Mouse (Mus musculus) gastrocnemius, postnatal 4 days (tissue): ENCODE data around the gene Tars2. TPM values are rescaled to one million over a fixed set of nuclear protein-coding genes. Genes with fewer than 3 reads are reported as not detected.
"Not testable (repeated sequence)": the region's sequence is repeated elsewhere in the genome, so short reads cannot be mapped to it uniquely, and the experiment has no call there.

Experiments used
- DNase-seq, 2 experiments: peaks; one replicate each; pipeline ENCODE4 v3.0.0; 2021 to 2022; ENCODE audit warnings: low spot score in 2 of 2, mixed read lengths in 2 of 2
- long read RNA-seq, 2 experiments: library from polyadenylated mRNA; stranded (forward); transcript quantifications; one replicate each; pipeline ENCODE4 v2.0.0; 2021
- total RNA-seq, 2 experiments: library from RNA; stranded (reverse); gene quantifications; 2 replicates each; pipeline ENCODE4 v1.2.3; 2021

The Tars2 gene
- 10 to 100 TPM; 22.4 to 23.9 TPM for total RNA-seq
- long read RNA-seq, experiment 1, transcript Tars2-201 (18 exons, 2,400 nt) = major isoform, 17 of 43 reads
- long read RNA-seq, experiment 1, transcript Tars2-204 (16 exons, 2,157 nt) = minor isoform, 5 of 43 reads
- long read RNA-seq, experiment 1, partial matches to known transcripts = 4 of 43 reads
- long read RNA-seq, experiment 1, other reads (novel, unspliced or antisense) = 17 of 43 reads
- long read RNA-seq, experiment 2, transcript Tars2-201 (18 exons, 2,400 nt) = major isoform, 19 of 42 reads
- long read RNA-seq, experiment 2, transcript Tars2-204 (16 exons, 2,157 nt) = minor isoform, 5 of 42 reads
- long read RNA-seq, experiment 2, partial matches to known transcripts = 7 of 42 reads
- long read RNA-seq, experiment 2, other reads (novel, unspliced or antisense) = 11 of 42 reads

DNA sequence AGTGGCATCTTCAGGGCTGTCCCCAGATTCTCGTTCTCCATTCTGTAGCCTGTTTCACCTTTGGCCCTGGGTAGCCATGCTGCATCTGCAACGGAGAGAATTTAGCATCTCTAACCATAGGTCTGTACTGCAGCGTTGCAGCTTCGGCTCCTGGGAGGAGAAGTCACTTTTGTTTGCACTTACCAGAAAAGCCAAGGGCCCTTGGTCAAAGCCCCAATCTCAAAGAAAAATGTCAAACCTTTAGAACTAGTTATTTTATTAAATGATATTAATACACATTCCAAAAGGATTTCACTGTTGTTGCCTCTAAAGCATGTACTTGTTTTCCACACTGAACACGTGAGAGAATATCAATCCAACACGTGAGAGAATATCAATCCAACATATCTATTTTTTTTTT, at the start of gene Tars2:
TSS of gene Tars2 (minus strand) at position 101 of the 400 bp plus-strand sequence.
- DNase-seq = no peak

DNA sequence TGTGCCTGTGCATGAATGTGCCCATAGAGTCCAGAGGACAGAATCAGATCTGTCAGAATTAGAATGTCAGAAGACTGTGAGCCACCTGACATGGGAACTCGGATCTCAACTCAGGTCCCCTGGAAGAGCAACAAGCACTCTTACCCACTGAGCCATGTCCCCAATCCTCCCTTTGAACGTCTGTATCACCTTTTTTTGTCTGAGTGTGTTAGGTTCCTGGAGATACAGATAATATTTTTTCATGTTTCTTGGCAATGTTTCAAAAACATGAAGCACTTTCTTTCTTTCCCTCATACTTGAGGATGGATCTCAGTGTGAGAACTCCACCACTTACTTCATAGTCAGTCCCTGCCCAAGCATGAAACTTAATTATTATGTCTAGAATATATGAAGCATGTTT, 48.4 kb upstream of the Tars2 start:
- DNase-seq = no peak

DNA sequence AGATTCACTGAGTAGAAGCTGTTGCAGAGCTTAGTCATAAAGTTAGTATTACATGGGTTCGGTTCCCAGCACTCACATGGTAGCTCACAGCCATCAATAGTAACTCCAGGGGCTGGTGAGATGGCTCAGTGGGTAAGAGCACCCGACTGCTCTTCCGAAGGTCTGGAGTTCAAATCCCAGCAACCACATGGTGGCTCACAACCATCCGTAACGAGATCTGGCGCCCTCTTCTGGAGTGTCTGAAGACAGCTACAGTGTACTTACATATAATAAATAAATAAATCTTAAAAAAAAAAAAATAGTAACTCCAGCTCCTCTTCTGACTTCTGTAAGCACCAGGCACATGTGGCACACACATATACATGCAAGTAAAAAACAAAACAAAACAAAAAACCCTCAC, 47.6 kb upstream of the Tars2 start:
- not testable (repeated sequence) for DNase-seq

DNA sequence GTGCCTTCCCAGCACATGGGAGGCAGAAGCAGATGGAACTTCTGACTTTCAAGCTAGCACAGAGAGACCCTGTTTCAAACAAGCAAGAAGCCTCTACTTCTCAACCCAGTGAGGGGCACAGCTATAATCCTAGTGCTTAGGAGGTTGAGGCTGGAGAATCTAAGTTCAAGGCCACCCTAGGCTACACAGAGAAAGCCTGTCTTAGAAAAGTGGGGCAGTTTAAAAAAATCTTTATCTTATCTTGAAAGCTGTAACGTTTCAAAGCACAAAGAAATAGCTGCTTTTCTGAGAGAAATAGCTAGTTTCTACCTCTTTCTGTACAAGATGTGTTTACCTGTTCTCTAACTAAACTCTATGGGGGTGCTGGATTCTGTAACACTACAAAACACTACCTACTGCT, 46.7 kb upstream of the Tars2 start:
- DNase-seq = no peak

DNA sequence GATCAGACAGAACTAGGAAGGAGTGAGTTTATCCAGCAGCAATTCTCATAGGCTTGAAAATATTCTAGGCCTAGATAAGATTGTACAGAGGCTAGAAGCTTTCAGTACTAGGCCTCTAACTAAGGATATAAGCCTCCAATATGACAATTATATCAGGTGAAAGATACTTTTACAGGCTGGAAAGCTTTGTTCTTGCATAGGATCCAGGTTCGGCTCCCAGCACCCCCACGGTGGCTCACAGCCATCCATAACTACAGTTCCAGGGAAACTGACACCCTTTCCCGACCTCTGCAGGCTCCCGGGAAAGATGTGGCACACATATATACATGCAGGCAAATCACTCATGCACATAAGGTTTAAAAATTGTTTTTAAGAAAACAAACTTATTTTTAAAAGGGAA, 43.8 kb upstream of the Tars2 start:
- no peak for DNase-seq

DNA sequence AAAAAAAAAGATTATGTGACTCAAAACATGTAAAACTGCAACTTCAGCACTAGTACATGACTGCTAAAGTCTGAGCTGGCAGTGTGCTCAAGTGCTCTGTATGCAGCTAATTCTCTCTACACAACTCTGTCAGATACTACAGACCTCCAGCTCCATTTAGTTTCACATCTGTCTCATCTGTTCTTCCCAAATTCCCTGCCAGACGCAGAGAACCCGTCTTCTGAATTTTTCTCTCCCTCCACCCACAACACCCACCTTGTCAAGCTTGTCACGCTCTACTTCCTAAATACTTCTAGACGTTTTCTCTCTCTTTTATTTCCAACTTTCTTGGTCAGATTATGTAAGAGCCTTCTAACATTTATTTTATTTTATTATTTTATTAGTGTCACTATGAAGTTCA, 38.8 kb upstream of the Tars2 start:
- DNase-seq = no peak

DNA sequence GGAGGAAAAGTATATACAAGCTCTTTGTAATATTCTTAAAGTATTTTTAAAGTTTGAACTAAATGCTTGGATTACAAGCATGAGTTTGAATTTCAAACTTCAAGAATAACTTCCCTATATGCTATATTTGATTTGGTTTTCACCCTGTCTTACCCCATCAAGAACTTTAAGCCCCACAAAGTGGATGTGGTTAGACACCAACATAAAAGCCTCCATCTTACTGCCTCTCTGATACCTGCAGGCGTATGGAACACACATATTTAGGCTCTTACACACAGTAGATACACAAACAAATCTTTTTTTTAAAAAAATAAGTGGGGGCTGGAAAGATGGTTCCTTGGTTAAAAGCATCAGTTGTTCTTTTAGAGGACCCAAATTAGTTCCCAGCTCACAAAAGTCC, 34.3 kb upstream of the Tars2 start:
- DNase-seq = no peak

DNA sequence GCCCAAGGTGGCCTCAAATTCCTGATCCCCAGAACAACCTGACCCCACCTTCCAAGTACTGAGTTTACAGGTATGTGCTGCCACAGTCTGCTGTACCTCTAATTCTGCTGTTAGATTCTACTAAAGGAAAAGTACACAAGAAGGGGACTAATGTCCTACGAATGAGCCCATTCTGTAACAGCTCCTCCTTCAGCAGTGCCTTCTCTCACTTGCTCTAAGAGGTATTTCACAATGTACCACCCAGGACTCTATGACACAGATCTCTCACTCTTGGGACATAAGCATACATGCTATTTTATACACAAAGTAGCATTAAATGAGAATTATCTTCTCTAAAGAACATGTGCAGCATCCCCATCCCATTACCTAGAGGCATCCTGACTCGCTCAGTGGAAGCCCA, 33.7 kb upstream of the Tars2 start:
- DNase-seq = no peak

DNA sequence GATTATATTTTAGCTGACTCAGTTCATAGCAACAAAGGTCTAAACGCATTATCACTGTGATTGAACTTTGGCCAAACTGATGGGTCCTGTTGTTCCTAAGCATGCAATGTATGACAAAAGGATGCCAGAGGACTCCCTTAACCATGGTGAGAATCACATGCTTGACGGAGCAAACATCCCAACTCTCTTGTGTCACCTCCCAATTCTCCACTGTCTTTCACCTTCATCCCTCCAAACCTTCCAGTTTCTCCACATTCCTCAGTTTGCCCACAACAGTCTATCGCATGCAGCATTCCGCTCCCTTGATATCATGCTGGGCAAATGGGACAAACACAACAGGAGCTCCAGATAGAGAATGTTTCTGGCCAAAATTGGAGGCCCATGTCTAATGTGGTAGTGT, 25.5 kb upstream of the Tars2 start:
- no peak for DNase-seq

DNA sequence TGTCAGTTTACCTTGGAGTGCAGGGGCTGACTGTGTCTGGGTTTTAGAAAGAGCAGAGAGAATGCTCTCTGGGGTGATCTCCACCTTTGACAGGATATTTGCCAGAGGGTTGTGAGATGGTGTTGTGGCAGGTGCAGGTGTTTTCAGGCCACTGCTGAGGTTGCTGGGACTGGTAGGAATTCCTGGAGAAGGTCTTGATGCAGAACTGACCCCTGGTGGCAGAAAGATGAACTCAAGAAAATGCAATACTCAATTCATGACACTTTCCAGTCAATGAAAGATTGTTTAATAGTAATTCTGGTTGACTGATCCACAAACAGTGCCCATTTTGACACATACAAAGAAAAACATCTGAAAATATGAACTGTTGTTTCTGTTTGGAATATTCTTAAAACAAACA, 12.0 kb upstream of the Tars2 start:
- DNase-seq = no peak

DNA sequence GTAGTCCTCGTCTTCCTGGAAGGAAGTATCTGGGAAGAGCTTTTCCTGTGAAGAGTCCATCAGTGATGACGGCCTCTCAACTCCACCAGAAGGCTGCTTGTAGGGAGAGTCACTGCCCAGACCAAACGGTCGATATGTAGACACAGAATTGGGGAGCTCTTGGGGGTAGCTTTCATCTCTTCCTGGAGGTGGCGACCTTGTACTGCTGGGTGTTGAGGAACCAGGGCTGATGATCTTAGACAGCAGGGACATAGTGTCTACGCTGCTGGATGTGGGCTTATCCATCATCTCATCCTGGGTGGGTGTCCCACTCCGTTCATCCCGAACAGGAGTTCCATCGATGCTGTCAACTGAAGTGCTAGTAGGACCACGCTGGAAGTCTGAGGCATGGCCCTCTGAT, 5.5 kb upstream of the Tars2 start:
- no peak for DNase-seq

DNA sequence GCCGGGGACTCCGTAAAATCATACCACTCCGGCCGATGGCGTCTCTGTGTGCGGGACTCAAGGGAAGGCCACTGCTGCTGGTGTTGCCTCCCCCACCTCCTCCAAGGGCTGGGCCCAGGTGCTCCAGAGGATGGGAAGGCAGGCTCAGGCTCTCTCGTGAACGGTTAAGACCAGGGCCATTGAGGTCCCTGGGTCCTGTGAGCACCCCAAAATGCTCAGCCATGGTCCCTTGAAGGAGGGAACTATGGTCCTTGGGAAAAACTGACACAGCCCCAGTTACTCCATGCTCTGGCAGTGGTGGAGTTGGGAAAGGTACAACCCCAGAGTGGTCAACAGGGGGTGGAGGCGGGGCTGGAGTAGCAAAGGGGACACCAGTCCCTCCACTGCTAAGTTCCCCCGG, 3.8 kb upstream of the Tars2 start:
- no peak for DNase-seq

DNA sequence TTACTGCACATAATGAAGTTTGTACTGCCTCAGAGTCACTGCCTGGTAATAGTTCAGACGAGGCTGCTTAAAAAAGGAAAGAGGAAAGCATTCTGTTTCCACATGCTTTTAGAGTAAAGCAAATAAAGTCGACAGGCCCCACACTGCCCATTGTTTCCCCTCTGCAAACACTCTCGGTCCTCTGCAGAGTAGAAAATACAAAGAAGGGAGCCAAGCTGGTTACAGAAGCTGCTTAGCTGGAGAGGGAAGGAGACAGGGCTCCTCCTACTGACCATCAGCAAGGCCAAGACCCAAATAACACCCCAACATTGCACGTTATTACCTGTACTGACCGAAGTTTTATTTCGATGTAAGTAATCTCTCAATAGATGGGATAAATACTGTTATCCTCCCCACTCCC, 3.0 kb upstream of the Tars2 start:
- no peak for DNase-seq

DNA sequence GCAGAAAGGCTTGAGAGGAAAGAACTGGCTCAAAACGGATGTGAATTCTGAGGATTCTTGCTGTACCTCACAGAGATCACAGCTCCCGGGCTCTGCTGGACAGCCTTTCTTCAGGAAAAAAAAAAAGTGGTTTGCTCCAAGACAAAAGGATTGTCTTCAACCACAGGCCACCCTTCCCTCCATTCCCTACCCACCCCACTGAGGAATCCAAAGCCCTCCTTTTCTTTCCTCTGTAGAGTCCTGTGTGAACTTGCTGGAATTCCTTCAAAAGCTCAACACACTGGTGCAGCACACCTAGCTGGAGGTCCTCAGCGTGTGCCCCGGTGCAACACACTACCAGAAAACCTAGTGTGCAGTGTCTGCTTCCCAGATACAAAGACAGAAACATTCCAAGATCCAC, 1.8 kb upstream of the Tars2 start:
- DNase-seq = no peak

DNA sequence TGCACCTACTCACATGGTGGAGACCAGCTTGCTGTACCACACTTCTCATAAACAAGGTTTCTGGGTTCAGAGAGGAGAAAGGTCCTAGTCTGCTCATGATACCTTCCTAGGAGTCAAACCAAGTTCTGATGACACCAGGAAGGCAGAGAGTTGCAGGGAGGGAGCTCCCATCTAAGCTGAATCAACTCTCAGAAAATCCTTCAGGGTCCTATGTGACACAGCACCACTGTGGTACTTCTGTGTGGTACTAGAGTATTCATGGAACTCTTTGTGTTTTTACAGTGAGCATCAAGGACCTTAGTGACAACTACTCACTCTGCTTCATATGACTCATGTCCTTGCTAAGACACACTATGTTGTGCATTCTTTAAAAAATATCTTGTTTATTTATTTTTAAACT, 650 bp upstream of the Tars2 start:
- DNase-seq = no peak

DNA sequence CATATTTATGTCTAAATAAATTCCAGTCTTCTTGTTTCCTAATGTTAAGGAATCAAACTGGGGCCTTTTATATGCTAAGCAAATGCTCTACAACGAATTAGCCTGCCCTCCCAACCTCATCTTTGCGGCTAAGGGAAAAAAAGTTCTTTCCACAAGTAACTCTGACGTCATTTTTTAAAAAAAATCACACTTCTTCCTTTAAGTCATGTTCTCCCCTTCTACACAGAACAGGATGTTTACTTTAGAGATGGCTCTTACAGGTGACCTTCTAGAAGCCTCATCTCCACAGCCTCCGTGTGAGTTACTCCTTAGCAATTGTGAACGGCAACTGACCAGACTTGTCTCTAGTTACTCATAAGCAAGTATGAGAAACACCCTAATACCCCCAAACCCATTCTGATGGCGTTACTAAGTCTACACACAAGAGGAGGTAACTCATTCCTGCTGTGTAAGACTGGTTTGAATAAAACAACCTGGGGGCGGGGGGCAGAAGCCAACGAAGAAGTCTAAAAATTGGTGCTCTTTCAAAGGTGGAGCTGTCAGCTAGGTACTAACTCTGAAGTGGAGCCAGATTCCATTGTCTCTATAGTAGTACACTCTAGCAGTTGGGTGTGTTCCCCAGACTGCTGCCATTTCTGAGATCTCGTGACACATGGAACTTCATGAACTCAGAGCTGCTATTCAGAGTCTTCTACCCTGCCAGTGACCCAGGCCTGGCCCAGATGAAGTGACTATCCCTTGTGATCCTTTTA, 1.4 kb downstream of the Tars2 start:
- DNase-seq = no peak

DNA sequence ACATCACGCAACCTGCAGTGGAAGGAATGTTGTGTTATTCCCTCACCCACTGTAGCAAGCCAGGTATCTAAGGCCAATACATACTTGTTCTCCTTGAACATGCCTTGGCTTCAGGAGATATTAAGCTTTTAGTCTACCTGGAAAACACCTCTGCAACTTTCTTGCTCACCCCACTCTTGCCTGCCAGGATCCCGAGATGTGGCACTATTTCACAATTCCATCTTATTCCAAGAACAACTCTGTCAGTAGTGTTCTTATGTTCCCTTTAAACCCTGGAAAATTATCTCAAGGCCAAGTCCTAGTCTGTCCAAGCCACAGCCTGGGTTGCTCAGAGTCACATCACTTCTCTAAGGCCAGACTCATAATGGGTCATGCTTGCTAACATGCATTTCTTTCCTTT, 3.2 kb downstream of the Tars2 start:
- no peak for DNase-seq

DNA sequence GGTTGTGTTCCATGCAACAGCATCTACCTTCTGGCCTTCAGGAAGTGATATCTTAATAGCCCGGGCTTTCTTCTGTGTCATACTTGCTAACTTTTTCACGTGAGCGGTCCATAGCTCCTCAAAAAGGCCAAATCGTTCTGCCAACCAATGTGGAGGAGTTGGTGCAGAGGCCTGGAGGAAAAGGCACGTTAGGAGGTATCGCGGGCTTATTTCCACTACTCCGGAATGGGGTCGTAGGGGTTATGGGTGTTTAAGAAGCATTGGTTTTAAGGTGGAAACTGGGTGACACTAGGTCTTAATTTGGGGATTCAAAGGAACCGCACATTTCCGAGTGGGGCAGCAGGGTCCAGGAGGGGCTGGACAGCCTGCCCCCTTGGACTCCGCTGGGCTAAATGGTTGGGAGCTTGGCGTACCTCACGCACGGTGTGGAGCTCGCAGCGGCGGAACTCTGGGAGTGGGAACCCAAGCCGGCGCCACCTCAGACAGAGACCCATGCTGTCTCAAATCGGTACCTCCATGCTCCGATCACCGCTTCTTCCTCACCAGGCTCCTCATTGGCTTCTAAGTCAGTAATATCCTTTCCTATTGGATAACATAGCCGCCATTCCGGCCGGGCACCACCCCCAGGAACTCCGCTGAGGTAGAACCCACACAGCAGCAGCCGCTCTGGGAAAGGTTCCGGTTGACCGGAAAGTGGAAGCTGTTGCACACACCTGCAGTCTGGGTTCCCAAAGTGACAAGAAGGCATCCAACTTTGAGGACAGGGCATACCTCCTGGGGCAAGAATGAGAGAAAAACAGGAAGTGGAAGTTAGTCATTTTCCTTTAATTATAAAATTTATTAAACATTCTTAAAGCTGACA, 5.4 kb downstream of the Tars2 start:
- peak; percentile 80 to 91 for DNase-seq

DNA sequence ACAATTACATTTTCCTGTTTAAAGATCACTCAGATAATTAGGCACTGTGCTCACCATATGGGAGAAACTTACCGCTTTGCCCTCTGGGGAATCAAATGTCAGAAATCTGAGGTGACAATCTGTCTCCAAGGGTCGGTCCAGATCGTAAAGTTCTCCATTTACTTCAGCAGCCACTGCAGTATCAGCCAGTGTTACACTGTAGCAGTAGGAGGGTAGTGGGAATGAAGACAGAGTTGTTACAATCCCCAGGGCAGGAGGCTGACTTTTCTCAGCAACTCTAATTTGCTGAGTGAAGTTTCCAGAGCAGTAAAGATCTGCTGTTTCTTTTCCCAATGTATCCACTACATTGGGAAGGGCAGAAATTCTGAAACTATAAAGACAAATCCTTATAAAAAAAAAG, 7.1 kb downstream of the Tars2 start:
- DNase-seq = no peak

DNA sequence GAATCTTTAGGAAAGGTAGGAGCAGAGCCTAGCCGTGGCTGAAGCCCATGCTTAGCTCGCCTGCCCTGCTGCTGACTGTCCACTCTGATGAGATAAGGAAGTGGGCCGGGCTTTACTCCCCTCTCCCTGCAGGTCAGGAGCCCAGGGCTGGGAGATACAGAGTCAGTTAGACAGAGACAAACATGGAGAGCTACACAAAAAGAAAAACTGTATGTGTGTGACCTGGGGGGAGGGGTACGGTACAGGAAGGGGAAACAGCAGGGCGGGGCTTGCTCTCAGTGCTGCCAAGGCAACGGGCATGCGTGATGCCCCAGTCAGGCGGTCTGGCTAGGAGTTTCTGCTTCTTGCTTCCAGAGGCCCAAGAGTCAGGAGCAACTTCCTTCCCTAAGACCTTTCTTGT, 19.6 kb downstream of the Tars2 start:
- no peak for DNase-seq

DNA sequence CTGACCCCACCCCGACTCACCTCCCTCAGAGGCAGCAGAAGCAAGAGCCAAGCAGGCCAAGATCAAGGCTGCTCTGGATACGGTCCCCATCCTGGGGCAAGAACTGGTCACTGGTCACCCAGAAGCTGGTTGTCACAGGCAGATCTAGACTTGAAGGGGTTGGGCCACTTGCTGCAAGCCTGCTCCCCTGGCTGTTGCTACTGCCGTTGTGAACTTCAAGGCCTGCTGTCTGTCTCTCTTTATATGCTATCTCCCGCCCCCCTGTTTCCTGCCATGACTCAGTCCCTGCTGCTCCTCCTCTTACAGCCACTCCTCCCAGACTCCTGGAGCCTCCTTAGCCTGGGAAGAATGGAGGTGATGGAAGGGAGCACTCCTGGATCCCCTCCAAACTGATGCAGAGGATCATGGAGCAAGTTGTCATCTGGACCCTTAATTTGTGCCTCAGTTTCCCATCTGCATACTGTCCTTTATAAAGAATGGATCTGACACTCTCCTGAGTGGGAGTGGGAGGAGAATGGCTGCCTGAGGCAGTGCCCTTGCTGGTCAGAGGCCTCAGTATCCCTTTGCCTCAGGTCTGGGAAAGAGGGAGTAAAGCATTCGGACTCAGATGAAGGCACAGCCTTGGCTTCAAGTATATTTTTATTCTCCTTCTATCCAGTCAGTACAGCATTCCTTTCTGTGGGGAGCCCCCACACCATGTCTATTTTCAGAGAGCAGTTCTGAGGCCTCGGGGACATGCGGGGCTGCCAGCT, 20.5 kb downstream of the Tars2 start, which contains the start of gene Ecm1:
TSS of gene Ecm1 (minus strand) at position 217 of the 752 bp plus-strand sequence.
- no peak for DNase-seq
